8 mouse cellular contexts compared by ENCODE assay signal in genomic region chr2:70823926-70824800, GRCm38 (mm10). TPM values are rescaled to one million over a fixed set of nuclear protein-coding genes. Genes with fewer than 3 reads are reported as not detected.
A peak's percentile ranks its signal among the peaks of the same experiment; 100 is the strongest.
DNase-seq lines count a peak whose midpoint lies in the region; ATAC-seq and TF ChIP-seq lines count a peak whose summit lies in the region.

No protein-coding gene starts in this region.

- H3K27me3 ChIP-seq in kidney, adult 2 months (replicated peaks; ENCODE audit: control insufficient read depth, insufficient read depth, low read length) = no peaks in the 10 kb centered on the region
- no peaks in the 10 kb centered on the region for H3K27me3 ChIP-seq in embryonic facial prominence, embryonic 11.5 days (ENCODE audit: control insufficient read depth, insufficient read depth, low read length)
- no peaks in the 10 kb centered on the region for H3K27me3 ChIP-seq in hindbrain, embryonic 15.5 days
- no peaks in the 10 kb centered on the region for H3K27me3 ChIP-seq in liver, embryonic 16.5 days (ENCODE audit: control insufficient read depth, insufficient read depth, low read depth, low read length)

- peak; percentile 20; the same call in 1 of the 2 replicates for TF ChIP-seq CTCF in kidney, adult 2 months (conservative IDR thresholded peaks at IDR 0.05; ENCODE audit: insufficient read depth, insufficient read length, low read depth, low read length)

- H3K4me2 ChIP-seq in embryonic facial prominence, embryonic 11.5 days (ENCODE audit: low read depth, low read length) = peak overlapping the region; percentile 60
- H3K4me2 ChIP-seq in hindbrain, embryonic 15.5 days = peak overlapping the region; percentile 69
- H3K4me2 ChIP-seq in liver, embryonic 16.5 days (ENCODE audit: low read depth, low read length) = peak overlapping the region; percentile 68

- peak; percentile 69 for DNase-seq in kidney, adult 2 months
- DNase-seq in kidney, adult 18-20 months = no peak
- DNase-seq in ES-CJ7 (ENCODE audit: low read depth, low spot score) = peak; percentile 49
- DNase-seq in embryonic facial prominence, embryonic 11.5 days (ENCODE audit: low spot score) = peak; percentile 56
- peak; percentile 16 for DNase-seq in retina, adult 2 months (ENCODE audit: low read depth, low spot score)
- DNase-seq in ovary, postnatal 10 days (ENCODE audit: low spot score) = no peak

- no peak for ATAC-seq in embryonic facial prominence, embryonic 11.5 days (replicated peaks; ENCODE audit: insufficient number of reproducible peaks, low FRiP score, low TSS enrichment, low read depth)
- ATAC-seq in hindbrain, embryonic 15.5 days (ENCODE audit: low FRiP score, low read depth) = peak; percentile 13; the same call in 1 of the 2 replicates
- no peak for ATAC-seq in liver, embryonic 16.5 days (ENCODE audit: low read depth)

- H3K9ac ChIP-seq in embryonic facial prominence, embryonic 11.5 days (replicated peaks; ENCODE audit: low read length) = peak overlapping the region; percentile 99
- H3K9ac ChIP-seq in hindbrain, embryonic 15.5 days = peak overlapping the region; percentile 93
- peak overlapping the region; percentile 99 for H3K9ac ChIP-seq in liver, embryonic 16.5 days (ENCODE audit: low read depth, low read length)

- under 1% methylated on average over 27 of the region's 27 CpGs for WGBS in kidney, adult 2 months
- WGBS in embryonic facial prominence, embryonic 11.5 days = 2% methylated on average over 27 of the region's 27 CpGs
- under 1% methylated on average over 27 of the region's 27 CpGs for WGBS in hindbrain, embryonic 15.5 days
- WGBS in liver, embryonic 16.5 days (ENCODE audit: insufficient replicate concordance) = 1% methylated on average over 27 of the region's 27 CpGs

- H3K4me1 ChIP-seq in kidney, adult 2 months (ENCODE audit: control insufficient read depth, insufficient read depth, low read length) = peaks cover 8% of the 10 kb centered on the region; the same call in 1 of the 2 replicates
- H3K4me1 ChIP-seq in embryonic facial prominence, embryonic 11.5 days (ENCODE audit: control insufficient read depth, insufficient read depth, low read length) = no peaks in the 10 kb centered on the region
- H3K4me1 ChIP-seq in hindbrain, embryonic 15.5 days (replicated peaks) = peaks cover 19% of the 10 kb centered on the region
- H3K4me1 ChIP-seq in liver, embryonic 16.5 days (ENCODE audit: control insufficient read depth, low read depth, low read length) = peaks cover 29% of the 10 kb centered on the region

- H3K9me3 ChIP-seq in embryonic facial prominence, embryonic 11.5 days (replicated peaks; ENCODE audit: control insufficient read depth, low read length) = no peaks in the 10 kb centered on the region
- H3K9me3 ChIP-seq in hindbrain, embryonic 15.5 days = no peaks in the 10 kb centered on the region
- no peaks in the 10 kb centered on the region for H3K9me3 ChIP-seq in liver, embryonic 16.5 days (replicated peaks; ENCODE audit: control insufficient read depth, low read length)

- no peaks in the 10 kb centered on the region for H3K36me3 ChIP-seq in kidney, adult 2 months (ENCODE audit: control insufficient read depth, insufficient read depth, low read length)
- H3K36me3 ChIP-seq in embryonic facial prominence, embryonic 11.5 days (replicated peaks; ENCODE audit: control insufficient read depth, insufficient read depth, low read depth, low read length) = no peaks in the 10 kb centered on the region
- H3K36me3 ChIP-seq in hindbrain, embryonic 15.5 days = no peaks in the 10 kb centered on the region
- H3K36me3 ChIP-seq in liver, embryonic 16.5 days (ENCODE audit: control insufficient read depth, insufficient read depth) = no peaks in the 10 kb centered on the region

- no peak for TF ChIP-seq POLR2A in kidney, adult 2 months (IDR thresholded peaks at IDR 0.05; ENCODE audit: low read depth, low read length)

- H3K27ac ChIP-seq in kidney, adult 2 months (ENCODE audit: insufficient read depth, low read depth, low read length) = peak overlapping the region; percentile 79
- peak overlapping the region; percentile 100 for H3K27ac ChIP-seq in embryonic facial prominence, embryonic 11.5 days (replicated peaks; ENCODE audit: low read depth, low read length)
- peak overlapping the region; percentile 99 for H3K27ac ChIP-seq in hindbrain, embryonic 15.5 days (replicated peaks)
- H3K27ac ChIP-seq in liver, embryonic 16.5 days (ENCODE audit: low read length) = peak overlapping the region; percentile 100

- H3K4me3 ChIP-seq in kidney, adult 2 months (ENCODE audit: insufficient read depth, low read depth, low read length) = peak overlapping the region; percentile 86
- H3K4me3 ChIP-seq in embryonic facial prominence, embryonic 11.5 days (ENCODE audit: low read depth, low read length) = peak overlapping the region; percentile 90
- peak overlapping the region; percentile 97 for H3K4me3 ChIP-seq in hindbrain, embryonic 15.5 days
- peak overlapping the region; percentile 96 for H3K4me3 ChIP-seq in liver, embryonic 16.5 days (ENCODE audit: low read depth, low read length)

RNA-seq across cellular contexts. Expression of gene Tlk1, which starts 1.4 kb away (rescaled TPM):
- 11.0 and 13.9 TPM in 2 replicates for polyA plus RNA-seq in kidney, adult 2 months (2012; rRNA removed)
- polyA plus RNA-seq in embryonic facial prominence, embryonic 11.5 days (2014; fragmentation: Nextera tagmentation; extraction: Ambion mirVana) = 46.4 and 46.8 TPM in 2 replicates
- 26.5 and 28.3 TPM in 2 replicates for polyA plus RNA-seq in hindbrain, embryonic 15.5 days (2015; fragmentation: Nextera tagmentation; extraction: Ambion mirVana)
- polyA plus RNA-seq in liver, embryonic 16.5 days (2015; fragmentation: Nextera tagmentation; extraction: Ambion mirVana) = 16.5 and 17.9 TPM in 2 replicates

Comparison
In these comparisons a context has a peak if more than half of its experiments do, and no peak if none do; other contexts are left out.
1. DNase-seq: peak in kidney, adult 2 months (single experiment), ES-CJ7 (single experiment), embryonic facial prominence, embryonic 11.5 days (single experiment) and retina, adult 2 months (single experiment); none in kidney, adult 18-20 months (single experiment) and ovary, postnatal 10 days (single experiment).
2. Peak in every context shown above with its lines, with median percentiles within 50 percentile points of each other: H3K27ac ChIP-seq, H3K4me3 ChIP-seq, H3K4me2 ChIP-seq and H3K9ac ChIP-seq.